Mouse (Mus musculus): ENCODE data around the gene Fbxo27.
"Not testable (repeated sequence)": the region's sequence is repeated elsewhere in the genome, so short reads cannot be mapped to it uniquely, and the experiment has no call there.

The Fbxo27 gene

DNA sequence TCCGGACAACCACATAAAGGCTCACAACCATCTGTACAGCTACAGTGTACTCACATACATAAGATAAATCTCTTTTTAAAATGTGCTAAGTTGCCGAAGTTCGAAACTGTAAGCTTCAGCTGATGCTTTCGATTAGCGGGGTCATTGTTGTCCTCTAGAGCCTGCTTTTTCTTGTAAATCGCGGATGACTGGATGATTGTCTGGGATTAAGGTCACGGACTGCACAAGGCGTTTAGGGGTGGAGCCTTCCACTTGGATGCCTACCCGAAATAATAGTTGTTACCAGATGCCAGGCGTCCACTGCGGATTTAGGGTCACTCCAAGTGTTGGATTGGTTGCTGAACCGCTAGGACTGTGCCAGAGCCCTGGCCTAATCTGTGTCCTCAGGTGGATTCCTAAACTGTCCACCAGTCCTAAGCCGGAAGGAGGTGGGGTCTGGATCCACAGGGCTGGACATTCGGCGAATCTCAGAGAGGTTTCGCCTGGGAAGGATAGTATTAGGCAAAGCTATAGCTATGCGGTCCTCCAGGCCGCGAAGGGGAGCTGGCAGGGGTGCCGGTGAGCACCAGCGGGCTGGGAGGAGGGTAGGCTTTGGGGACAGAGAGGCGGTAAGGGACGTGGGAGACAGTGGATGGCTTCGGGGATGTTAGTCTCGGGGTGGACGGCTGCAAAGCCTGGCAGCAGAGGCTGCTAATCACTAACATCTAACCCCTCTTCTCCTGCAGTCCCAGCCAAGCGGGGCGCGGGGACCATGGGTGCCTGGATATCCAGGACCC lies at the start of gene Fbxo27:
Gene Fbxo27 (plus strand): TSS at position 305 of the 776 bp plus-strand sequence.
- DNase-seq, result peak; percentile 79

DNA sequence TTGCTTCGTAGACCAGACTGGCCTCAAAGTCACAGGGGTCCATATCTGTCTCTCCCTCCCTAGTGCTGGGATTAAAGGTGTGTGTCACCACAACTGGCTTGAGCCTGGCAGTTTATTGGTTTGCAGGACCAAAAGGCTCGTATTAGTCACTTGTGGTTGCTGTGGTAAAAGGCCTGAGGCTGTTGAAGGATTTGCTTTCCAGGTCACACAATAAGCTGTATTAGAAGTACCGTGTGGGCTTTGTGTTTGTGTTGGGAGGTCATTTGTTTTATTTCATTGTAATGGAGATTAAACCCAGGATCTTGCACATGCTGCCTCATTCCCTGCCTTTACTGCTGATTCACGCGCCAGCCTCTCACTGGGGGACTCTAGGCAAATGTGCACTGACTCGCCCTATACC lies 47.3 kb upstream of the Fbxo27 start:
- no peak for DNase-seq

DNA sequence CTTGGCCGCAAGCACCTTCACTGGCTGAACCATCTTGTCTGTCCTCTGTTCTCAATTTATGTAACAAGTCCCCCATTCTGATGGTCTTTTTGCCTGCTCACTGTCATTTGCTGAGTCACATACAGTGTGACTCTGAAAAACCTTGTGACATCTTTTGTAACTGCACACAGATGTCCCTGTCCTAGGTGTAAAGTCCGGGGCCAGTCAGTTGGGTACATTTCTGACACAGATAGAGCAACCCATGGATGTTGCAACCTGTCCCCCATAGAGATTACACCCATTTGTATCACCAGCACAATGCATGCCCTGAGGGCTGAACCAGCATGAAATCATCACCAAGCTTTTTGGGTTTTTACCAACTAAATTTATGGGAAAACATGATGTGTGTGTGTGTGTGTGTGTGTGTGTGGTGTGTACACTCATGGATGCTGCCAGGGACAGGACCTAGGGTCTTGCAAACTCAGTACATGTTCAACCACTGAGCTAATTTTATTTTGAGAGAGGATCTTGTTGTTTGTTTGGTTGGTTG lies 46.6 kb upstream of the Fbxo27 start:
- no peak for DNase-seq

DNA sequence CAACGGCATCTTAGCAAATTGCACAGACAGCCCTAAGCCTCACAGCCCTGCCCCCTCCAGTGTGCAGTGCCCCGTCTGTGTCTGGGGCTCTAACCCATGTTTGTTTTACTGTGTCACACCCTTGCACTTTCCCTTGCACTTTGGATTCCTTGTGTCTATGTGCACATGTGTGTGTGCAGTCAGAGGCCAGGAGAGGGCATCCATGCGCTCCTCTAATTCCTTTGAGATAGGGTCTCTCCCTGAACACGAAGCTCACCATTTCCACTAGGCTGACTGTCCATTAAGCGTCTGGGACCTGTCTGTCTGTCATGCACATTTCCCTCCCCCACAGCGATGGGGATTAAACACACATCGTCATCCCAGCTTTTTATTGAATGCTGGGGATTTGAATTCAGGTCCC lies 45.6 kb upstream of the Fbxo27 start:
- DNase-seq, result no peak

DNA sequence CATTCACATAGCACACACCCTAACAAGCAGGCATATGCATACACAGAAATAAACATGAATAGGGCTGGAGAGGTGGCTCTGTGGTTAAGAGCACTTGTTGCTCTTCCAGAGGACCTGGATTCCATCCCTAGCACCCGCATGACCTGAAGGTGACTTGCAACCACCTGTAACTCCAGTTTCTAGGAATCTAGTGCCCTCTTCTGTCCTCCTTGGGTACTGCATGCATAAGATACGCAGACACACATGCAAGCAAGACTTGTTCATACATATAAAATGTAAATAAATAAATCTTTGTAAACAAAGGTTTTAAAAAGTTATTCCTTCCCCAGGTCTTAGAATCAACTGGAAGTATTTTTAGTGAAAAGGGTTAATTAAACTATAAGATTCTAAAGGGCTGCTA lies 41.5 kb upstream of the Fbxo27 start:
- DNase-seq, result no peak

DNA sequence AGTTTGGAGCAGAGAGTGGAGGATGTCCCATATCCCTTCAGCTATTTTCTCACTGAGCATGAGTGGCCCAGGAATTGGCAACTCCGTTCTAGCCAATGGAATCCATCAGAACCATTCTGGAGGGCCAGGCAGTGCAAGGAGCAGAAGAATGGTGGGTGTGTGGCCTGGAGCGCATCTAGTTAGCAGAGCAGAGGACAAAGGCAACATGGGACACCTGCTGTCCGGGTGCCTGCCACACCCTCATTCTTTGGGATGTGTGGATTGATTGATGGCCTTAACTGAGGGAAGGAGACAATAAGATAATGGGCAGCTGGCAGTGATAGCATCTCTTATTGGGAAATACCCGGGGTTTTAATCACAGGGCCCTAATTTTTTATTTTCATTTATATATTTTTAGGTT lies 36.2 kb upstream of the Fbxo27 start:
- DNase-seq, result no peak

DNA sequence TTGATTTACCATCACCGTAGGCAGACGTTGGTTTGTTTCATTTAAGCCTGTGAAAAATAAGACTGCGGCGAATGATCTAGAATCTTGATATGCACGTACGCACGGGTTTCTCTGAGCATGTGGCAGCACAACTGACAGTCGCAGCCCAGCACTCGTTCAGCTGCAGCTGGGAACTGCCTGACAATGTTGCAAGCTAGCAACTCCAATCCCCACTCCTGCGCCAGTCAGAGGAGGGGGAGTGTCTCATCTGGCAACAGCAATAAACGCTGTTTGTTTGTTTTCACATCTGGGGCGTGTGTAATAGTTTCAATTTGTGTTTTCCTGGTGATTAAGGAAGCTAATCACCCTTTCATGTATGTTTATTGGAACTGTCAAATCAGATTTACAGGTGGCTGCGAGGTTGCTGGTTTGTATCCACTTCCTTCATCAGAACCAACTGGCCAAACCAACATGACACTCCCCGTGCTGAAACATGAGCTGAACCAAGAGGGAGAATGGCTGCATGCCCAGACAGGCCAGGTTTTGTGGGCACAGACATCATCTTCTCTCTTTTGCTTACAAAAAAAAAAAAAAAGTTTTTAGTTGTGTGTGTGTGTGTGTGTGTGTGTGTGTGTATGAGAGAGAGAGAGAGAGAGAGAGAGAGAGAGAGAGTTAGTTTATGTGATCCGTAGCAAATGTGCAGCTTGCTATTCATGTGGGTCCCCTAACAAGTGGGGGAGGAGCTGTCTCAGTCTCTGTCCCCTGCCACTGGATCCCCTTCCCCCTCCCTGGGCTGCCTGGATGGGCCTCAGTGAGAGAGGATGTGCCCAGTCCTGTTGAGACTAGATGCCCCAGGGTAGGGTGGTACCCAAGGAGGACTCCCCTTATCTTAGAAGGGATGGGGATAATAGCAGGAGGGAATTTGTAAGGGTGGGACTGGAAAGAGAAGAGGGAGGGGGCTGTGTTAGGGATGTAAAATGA lies 26.7 kb upstream of the Fbxo27 start:
- DNase-seq, result no peak

DNA sequence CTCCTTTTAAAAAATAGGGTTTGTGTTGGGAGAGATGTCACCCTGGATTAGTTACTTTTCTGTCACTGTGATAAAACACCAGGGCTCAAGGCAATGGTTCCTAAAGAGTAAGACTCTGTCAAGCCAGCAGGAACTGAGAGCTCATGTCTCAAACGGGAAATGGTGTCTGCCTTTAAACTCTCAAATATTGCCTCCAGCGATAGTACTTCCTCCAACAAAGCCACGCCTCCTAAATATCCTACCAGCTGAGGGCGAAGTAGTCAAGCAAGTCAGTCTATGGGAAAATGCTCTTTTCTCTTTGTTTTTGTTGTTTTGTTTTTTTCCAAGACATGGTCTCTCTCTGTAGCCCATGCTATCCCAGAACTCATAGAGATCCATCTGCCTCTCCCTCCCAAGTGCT lies 21.5 kb upstream of the Fbxo27 start:
- no peak for DNase-seq

DNA sequence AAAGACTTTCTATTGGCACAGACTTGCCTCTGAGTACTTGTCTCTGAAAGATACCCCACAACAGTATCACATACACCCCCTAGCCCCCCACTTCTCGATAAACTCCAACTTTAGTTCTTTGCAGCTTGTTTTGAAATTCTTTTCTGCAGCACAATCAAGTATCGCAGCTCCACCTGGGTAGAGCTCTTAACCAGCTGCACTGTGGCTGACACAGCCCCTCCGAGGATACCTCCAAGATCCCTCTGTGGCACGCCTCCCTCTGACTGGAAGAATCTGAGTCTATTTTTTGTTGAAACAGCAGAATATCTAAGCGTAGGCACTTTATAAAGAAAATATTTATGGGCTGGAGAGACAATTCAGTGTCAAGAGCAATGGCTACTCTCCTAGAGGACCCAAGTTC lies 20.4 kb upstream of the Fbxo27 start:
- DNase-seq, result no peak

DNA sequence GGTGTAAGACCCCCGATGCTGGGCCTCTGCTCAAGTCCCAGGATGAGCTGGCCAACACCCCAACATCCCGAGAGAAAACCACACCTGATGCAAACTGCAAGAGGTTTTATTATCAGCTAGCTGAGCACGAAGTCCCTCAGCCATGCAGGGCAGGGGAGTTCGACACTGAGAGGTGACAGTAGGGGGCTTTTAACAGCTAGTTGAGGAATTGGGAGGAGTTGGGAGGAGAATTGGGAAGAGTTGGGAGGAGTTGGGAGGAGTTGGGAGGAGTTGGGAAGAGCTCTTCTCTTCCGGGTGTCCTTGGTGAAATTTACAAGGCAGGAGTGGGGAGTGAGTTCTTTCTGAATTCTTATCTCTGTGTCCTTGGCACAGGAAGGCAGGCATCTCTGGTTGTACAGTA lies 19.9 kb upstream of the Fbxo27 start:
- not testable (repeated sequence) for DNase-seq

DNA sequence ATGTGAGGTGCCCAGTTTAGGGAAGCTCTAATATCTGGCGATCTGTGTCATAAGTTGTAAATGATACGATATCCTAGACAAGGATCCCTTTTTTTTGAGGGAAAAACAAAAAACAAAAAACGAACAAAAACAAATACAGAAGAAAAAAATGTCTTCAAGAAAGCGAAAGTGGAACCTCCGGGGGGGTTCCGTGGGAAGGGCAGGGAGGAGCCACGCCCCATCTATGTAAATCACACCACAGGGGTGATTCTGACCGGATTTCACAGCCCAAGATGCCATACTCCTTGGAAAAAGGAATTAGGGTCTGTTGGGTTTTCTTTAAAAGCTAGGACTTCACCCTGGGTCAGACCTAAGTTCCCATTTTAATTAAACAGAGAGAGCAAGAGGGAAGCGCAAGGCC lies 17.7 kb upstream of the Fbxo27 start:
- DNase-seq, result no peak

DNA sequence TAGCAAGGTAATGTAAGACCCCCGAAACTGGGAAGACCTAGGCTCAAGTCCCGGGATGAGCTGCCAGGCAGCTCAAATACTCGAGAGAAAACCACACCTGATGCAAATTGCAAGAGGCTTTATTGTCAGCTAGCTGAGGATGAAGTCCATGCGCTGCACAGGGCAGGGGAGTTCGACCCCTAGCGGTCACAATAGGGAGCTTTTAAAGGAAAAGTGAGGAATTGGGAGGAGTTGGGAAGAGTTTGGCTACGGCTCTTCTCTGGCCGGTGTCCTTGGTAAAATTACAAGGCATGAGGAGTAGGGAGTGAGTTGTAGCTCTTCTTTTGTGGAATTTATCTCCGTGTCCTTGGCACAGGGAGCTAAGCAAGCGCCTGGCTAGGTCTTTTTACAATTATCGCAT lies 16.9 kb upstream of the Fbxo27 start:
- DNase-seq, result no peak

DNA sequence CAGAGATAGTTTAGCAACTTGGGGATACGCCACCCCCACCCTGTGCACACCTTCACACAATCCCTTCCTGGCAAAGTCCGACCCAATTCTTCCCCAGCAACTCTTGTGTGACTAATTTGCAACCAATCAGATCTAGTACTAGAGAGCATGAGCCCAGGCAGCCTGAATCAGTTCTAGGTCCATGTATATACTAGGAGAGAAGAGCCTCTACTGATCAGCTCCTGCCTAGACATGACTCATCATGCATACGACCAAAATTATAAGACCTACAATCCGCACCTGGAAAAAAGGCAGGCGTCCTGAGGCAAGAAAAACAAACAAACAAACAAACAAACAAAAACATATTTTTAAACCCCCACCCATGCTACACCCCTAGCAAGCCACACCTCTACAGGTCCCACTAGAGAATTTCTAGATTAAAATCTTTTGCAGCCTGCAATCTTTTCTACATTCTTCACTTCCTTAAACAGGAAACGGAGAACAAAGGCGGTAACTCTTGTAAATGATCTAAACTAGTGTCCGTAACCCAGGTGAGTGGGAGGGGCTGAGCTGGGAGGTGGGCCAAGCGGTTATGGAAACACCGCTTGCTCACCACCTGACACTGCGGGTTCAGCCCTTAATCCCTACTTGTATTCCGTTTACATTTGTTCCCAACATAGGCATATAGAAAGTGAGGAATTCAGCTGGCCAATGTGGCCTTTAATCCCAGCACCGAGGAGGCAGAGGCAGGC lies 15.7 kb upstream of the Fbxo27 start:
- no peak for DNase-seq

DNA sequence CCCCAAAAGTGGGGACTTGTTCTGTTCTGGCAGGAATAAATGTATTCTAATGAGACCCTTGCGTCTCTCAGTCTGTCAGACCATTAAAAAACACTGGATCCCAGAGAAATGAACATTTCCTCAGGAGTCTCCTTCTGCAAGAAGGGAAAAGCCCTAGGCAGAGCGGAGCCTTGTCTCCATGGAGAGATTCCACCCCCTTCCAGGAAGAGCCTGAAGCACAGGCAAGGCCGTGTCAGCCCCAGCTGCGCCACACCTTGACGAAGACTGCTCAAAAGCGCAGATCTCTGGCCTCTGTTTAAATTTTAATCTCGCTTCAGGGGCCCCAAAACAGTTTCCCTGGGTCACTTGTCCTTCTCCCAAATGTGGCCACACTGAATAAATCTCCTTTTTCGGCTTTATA lies 15.0 kb upstream of the Fbxo27 start:
- DNase-seq, result no peak

DNA sequence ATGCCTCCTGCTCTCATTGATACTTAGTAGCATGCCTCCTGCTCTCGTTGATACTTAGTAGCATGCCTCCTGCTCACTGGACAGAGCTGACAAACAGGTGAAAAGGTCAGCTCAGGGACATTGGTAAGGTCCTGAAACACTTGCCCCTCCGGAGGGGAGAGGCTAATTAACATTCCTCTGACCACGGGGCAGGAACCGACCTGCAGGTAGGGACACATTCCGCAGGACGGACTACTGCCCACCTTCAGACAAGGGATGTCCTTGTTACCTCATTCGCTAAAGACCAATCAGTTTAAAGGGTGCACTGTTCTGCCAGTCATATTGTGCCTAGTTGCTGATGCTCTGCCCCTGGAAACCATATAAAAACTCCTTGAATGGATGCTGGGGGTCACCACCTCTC lies 1.6 kb upstream of the Fbxo27 start:
- no peak for DNase-seq

DNA sequence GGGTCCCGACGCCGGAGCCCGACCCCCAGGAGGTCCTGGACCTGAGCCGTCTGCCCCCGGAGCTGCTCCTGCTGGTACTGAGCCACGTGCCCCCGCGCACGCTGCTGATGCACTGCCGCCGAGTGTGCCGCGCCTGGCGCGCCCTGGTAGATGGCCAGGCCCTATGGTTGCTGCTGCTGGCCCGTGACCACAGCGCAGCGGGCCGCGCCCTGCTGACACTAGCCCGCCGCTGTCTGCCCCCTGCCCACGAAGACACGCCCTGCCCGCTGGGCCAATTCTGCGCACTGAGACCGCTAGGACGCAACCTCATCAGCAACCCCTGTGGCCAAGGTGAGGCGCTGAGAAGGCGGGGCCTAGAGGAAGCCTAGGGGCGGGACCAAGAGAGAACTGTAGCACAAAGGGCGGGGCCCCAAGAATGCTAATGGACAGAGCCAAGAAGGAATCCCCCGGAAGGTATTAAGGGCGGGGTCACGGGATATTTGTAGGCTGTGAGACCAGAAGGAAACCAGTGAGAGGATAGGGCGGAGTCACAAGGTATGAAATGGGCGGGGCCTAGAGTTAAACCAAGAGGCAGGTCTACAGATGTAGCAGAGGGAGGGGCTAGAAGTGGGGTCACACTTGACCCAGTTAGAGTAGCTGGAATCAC lies 795 bp downstream of the Fbxo27 start:
- DNase-seq, result peak; percentile 97

DNA sequence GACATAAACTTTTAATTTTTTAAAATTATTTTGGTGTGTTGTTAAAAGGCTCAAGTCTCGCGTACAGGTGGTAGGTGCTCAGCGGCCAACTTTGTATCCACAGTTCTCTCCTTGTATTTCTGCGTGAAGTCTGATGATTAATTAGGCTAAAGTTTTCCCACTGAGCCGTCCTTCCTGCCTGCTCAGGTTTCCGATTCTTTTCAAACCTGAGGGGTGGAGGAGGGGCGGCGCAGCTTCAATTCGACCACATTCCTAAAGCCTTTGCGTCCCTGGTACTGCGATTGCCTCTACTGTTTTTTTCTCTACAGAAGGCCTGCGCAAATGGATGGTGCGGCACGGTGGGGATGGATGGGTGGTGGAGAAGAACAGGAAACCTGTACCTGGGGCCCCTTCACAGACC lies 1.8 kb downstream of the Fbxo27 start:
- peak; percentile 47 for DNase-seq

DNA sequence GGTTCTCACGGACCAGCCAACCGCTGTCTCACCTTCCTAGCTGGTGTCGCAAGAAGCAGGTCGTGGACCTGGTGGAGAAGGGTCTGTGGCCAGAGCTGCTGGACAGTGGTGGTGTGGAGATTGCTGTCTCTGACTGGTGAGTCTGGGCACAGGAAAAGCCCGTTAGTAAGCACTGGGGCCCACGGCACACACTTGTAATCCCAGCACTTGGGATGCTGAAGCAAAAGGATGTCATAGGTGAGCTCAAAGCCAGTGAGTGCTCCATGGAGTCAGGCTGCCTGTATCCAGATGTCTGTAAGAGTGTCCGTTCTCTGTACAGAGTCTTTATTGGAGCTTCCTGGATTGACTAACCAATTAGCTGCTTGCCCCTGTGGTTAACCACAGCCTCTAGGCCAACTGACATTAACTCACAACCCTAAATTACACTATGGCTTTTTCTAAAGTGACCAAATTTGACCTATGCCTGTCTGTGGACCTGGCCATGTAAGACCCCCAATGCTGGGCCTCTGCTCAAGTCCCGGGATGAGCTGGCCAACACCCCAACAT lies 2.4 kb downstream of the Fbxo27 start:
- peak; percentile 39 for DNase-seq

DNA sequence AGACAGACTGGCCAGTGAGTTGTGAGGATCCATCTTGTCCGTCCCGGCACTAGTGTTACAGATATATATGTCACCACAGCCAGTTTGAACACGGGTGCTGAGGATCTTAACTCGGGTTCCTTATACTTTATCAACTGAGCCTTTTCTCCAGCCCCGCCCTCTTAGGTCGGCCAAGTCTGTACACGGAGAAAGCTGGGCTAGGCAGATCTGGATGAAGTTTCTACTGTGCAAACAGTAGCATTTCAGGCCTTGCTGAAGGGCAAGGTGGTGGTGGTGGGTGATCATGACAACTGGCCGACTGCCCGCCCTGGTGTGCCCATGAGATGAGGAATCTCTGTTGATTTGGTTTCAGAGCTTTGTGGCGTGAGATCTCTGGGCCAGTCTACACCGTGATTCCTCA lies 4.6 kb downstream of the Fbxo27 start:
- DNase-seq, result no peak

DNA sequence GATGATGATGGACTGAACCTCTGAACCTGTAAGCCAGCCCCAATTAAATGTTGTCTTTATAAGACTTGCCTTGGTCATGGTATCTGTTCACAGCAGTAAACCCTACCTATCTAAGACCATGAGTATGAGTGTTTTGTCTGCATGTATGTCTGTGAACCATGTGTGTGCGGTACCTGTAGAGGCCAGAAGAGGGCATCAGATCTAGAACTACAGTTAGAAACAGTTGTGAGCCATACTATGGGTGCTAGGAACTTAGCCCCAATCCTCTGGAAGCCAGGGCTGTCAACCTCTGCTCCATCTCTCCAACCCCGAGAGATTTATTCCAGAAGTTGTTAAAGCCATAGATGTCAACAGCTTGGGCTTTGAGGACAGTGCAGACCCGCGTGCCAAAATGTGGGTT lies 7.6 kb downstream of the Fbxo27 start:
- DNase-seq, result no peak

DNA sequence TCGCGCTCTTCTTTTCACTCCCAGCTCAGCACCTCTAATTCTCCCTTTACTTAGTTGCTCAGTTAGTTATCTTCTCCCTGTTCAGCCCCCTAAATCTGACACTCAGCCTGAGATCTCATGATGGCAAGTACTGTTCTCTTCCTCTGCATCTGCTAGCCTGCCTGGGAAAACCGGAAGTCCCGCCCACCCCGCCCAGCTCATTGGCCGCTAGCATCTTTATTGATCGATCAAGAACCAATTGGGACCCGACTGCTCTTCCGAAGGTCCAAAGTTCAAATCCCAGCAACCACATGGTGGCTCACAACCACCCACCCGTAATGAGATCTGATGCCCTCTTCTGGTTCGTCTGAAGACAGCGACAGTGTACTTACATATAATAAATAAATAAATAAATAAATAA lies 8.7 kb downstream of the Fbxo27 start:
- not testable (repeated sequence) for DNase-seq

DNA sequence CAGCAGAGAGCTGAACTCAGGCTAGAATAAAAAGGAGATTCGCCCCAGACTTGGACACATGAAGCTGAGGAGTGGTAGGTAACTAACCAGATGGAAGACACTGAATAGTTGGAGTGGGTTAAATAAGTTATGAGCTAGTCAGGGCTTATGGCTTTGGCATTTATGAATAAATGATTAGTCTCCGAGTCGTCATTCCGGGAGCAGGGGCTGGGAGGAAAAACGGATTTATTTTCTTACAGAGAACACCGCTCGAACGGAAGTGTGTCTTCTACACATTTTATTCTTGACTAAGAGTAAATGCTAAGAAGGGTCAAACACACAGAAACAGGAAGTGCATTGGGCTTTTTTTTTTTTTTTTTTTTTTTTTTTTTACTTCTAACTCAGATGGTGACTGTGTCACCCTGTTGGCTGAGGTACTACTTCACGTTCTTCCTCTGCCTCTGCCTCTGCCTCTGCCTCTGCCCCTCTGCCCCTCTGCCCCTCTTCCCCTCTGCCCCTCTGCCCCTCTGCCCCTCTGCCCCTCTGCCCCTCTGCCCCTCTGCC lies 10.0 kb downstream of the Fbxo27 start:
- no peak for DNase-seq
